8 mouse cellular contexts compared by ENCODE assay signal in the genomic region with DNA sequence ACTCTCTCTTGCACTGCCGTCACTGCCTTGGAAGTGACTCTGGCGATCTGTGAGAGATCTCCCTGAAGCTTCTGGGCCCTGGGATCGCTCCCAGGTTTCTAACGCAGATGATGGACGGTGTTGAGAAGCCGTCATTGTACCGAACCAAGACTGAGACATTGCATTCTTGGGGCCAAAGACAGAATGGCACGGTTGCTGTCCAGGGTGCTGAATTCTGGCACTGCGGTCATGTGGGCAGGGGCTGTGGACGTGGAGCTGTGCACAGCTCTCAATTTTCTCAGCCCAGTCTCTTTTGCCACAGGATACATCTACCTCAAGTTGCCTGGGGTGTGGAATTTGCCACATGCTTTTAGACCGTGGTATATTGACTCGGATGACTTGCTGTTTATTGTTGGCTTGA. TPM values are rescaled to one million over a fixed set of nuclear protein-coding genes. Genes with fewer than 3 reads are reported as not detected.
A peak's percentile ranks its signal among the peaks of the same experiment; 100 is the strongest.
DNase-seq lines count a peak whose midpoint lies in the region; ATAC-seq and TF ChIP-seq lines count a peak whose summit lies in the region.
"Had no signal": no experiment of that assay in that cellular context is flagged by ENCODE, and none has a peak within 500 bp of the region (broad histone marks: within the 10 kb centered on the region; RNA-seq: fewer than 3 reads in every experiment).

No protein-coding gene starts in this region.

- H3K4me2 ChIP-seq in embryonic facial prominence, embryonic 11.5 days (ENCODE audit: low read depth, low read length) = no peak overlapping the region
- no peak overlapping the region for H3K4me2 ChIP-seq in lung, embryonic 14.5 days
- H3K4me2 ChIP-seq: neural tube, embryonic 12.5 days had no signal

- peak; percentile 35 for DNase-seq in ovary, postnatal 10 days (ENCODE audit: low spot score)
- no peak for DNase-seq in ovary, adult 18-20 months (ENCODE audit: low spot score)
- DNase-seq in embryonic facial prominence, embryonic 11.5 days (ENCODE audit: low spot score) = peak; percentile 84
- DNase-seq in lung, embryonic 14.5 days = peak; percentile 88
- peak; percentile 60 for DNase-seq in thymus, postnatal 25 days
- no peak for DNase-seq in left cerebral cortex, postnatal 25 days (ENCODE audit: low spot score in 2 of 2)

- no peaks in the 10 kb centered on the region for H3K36me3 ChIP-seq in embryonic facial prominence, embryonic 11.5 days (replicated peaks; ENCODE audit: control insufficient read depth, insufficient read depth, low read depth, low read length)
- H3K36me3 ChIP-seq in lung, embryonic 14.5 days (ENCODE audit: insufficient read depth) = no peaks in the 10 kb centered on the region
- H3K36me3 ChIP-seq: neural tube, embryonic 12.5 days had no signal

- H3K9ac ChIP-seq in embryonic facial prominence, embryonic 11.5 days (replicated peaks; ENCODE audit: low read length) = no peak overlapping the region
- no peak overlapping the region for H3K9ac ChIP-seq in lung, embryonic 14.5 days
- H3K9ac ChIP-seq: neural tube, embryonic 12.5 days had no signal

- H3K4me3 ChIP-seq in embryonic facial prominence, embryonic 11.5 days (ENCODE audit: low read depth, low read length) = no peak overlapping the region
- no peak overlapping the region for H3K4me3 ChIP-seq in lung, embryonic 14.5 days (ENCODE audit: low read depth, low read length)
- H3K4me3 ChIP-seq: neural tube, embryonic 12.5 days had no signal

- peak; percentile 36 for ATAC-seq in activated CD4-positive, CD25-positive, alpha-beta regulatory T cell, adult 4 months
- ATAC-seq in embryonic facial prominence, embryonic 11.5 days (replicated peaks; ENCODE audit: insufficient number of reproducible peaks, low FRiP score, low TSS enrichment, low read depth) = no peak
- peak; percentile 52; the same call in 1 of the 2 replicates for ATAC-seq in lung, embryonic 14.5 days (ENCODE audit: insufficient read depth)

- H3K4me1 ChIP-seq in embryonic facial prominence, embryonic 11.5 days (ENCODE audit: control insufficient read depth, insufficient read depth, low read length) = no peaks in the 10 kb centered on the region
- H3K4me1 ChIP-seq in lung, embryonic 14.5 days (ENCODE audit: insufficient read depth) = no peaks in the 10 kb centered on the region
- H3K4me1 ChIP-seq: neural tube, embryonic 12.5 days had no signal

- TF ChIP-seq CTCF in lung, embryonic 14.5 days (IDR thresholded peaks at IDR 0.05; ENCODE audit: low read depth) = no peak

- H3K9me3 ChIP-seq in embryonic facial prominence, embryonic 11.5 days (replicated peaks; ENCODE audit: control insufficient read depth, low read length) = no peaks in the 10 kb centered on the region
- H3K9me3 ChIP-seq in lung, embryonic 14.5 days (ENCODE audit: low read depth, low read length) = no peaks in the 10 kb centered on the region
- H3K9me3 ChIP-seq: neural tube, embryonic 12.5 days had no signal

- intact Hi-C loops in left cerebral cortex, postnatal 25 days (cut with DNase I) = no loop called here

- no peaks in the 10 kb centered on the region for H3K27me3 ChIP-seq in embryonic facial prominence, embryonic 11.5 days (ENCODE audit: control insufficient read depth, insufficient read depth, low read length)
- H3K27me3 ChIP-seq in lung, embryonic 14.5 days (ENCODE audit: insufficient read depth, low read length) = no peaks in the 10 kb centered on the region
- H3K27me3 ChIP-seq: neural tube, embryonic 12.5 days had no signal

- H3K27ac ChIP-seq in embryonic facial prominence, embryonic 11.5 days (replicated peaks; ENCODE audit: low read depth, low read length) = no peak overlapping the region
- no peak overlapping the region for H3K27ac ChIP-seq in lung, embryonic 14.5 days (ENCODE audit: low read depth)
- H3K27ac ChIP-seq: neural tube, embryonic 12.5 days had no signal

- WGBS in embryonic facial prominence, embryonic 11.5 days = 25% methylated on average over 12 of the region's 12 CpGs
- 20% methylated on average over 12 of the region's 12 CpGs for WGBS in lung, embryonic 14.5 days

RNA-seq across cellular contexts. Expression of a gene that starts 1.4 kb away (rescaled TPM):
- polyA plus RNA-seq in activated CD4-positive, CD25-positive, alpha-beta regulatory T cell, adult 4 months (2017; shearing (Covaris generic)) = not detected
- polyA plus RNA-seq in embryonic facial prominence, embryonic 11.5 days (2014; fragmentation: Nextera tagmentation; extraction: Ambion mirVana) = not detected in 2 replicates
- 0.09 TPM in 1 of 2 replicates, not detected in the other for polyA plus RNA-seq in lung, embryonic 14.5 days (2014; fragmentation: Nextera tagmentation; extraction: Ambion mirVana)
- total RNA-seq in left cerebral cortex, postnatal 25 days (2021) = not detected

RNA-seq across cellular contexts. Expression of a gene that starts 14.1 kb away (rescaled TPM):
- 10 to 100 TPM; 33.8 to 43.7 TPM for polyA plus RNA-seq in activated CD4-positive, CD25-positive, alpha-beta regulatory T cell, adult 4 months (2017; shearing (Covaris generic))
- polyA plus RNA-seq in embryonic facial prominence, embryonic 11.5 days (2014; fragmentation: Nextera tagmentation; extraction: Ambion mirVana) = 65.1 and 81.1 TPM in 2 replicates
- polyA plus RNA-seq in lung, embryonic 14.5 days (2014; fragmentation: Nextera tagmentation; extraction: Ambion mirVana) = 54.3 and 62.3 TPM in 2 replicates
- total RNA-seq in left cerebral cortex, postnatal 25 days (2021) = 1 to 10 TPM; 9.5 to 9.7 TPM

RNA-seq across cellular contexts. Expression of a gene that starts 55.8 kb away (rescaled TPM):
- 10 to 100 TPM; 27.0 to 32.0 TPM for polyA plus RNA-seq in activated CD4-positive, CD25-positive, alpha-beta regulatory T cell, adult 4 months (2017; shearing (Covaris generic))
- 17.5 and 19.4 TPM in 2 replicates for polyA plus RNA-seq in embryonic facial prominence, embryonic 11.5 days (2014; fragmentation: Nextera tagmentation; extraction: Ambion mirVana)
- 19.5 and 25.1 TPM in 2 replicates for polyA plus RNA-seq in lung, embryonic 14.5 days (2014; fragmentation: Nextera tagmentation; extraction: Ambion mirVana)
- 10 to 100 TPM; 29.9 to 34.0 TPM for total RNA-seq in left cerebral cortex, postnatal 25 days (2021)

Comparison
In these comparisons a context has a peak if more than half of its experiments do, and no peak if none do; other contexts are left out.
1. DNase-seq: peak in ovary, postnatal 10 days (single experiment), embryonic facial prominence, embryonic 11.5 days (single experiment), lung, embryonic 14.5 days (single experiment) and thymus, postnatal 25 days (single experiment); none in ovary, adult 18-20 months (single experiment) and left cerebral cortex, postnatal 25 days (0 of 2).